Mouse (Mus musculus) testis, adult 2 months (tissue): ENCODE measurements at regions not wholly inside any gene's neighbourhood (a gene's known extent, or its start where the extent isn't known, plus 50 kb on each side); places are given as distances from the start of the nearest gene placed in this dataset.

Experiments used
- H3K27ac ChIP-seq: fragments of 200-500 bp; 2 replicates; pipeline ENCODE4 v1.5.1; 2012; ENCODE audit warnings: low read depth, low read length; ENCODE audit not compliant: control insufficient read depth, insufficient read depth
- H3K27me3 ChIP-seq: fragments of 200-500 bp; 2 replicates; pipeline ENCODE4 v1.6.1; 2012; ENCODE audit warnings: mild to moderate bottlenecking, low read length, moderate library complexity; ENCODE audit not compliant: control insufficient read depth, insufficient read depth
- H3K36me3 ChIP-seq: fragments of 200-500 bp; 2 replicates; pipeline ENCODE4 v1.6.1; 2012; ENCODE audit warnings: mild to moderate bottlenecking, low read length; ENCODE audit not compliant: control insufficient read depth, insufficient read depth
- H3K4me1 ChIP-seq: fragments of 200-500 bp; 2 replicates; pipeline ENCODE4 v1.6.1; 2012; ENCODE audit warnings: low read length; ENCODE audit not compliant: control insufficient read depth, insufficient read depth
- H3K4me3 ChIP-seq: fragments of 200-500 bp; 2 replicates; pipeline ENCODE4 v1.5.1; 2012; ENCODE audit warnings: low read depth, mild to moderate bottlenecking, low read length, moderate library complexity, mixed read lengths; ENCODE audit not compliant: control insufficient read depth
- CTCF ChIP-seq: fragments of 200-500 bp; IDR thresholded peaks from 2 replicates; pipeline ENCODE4 v1.5.1; 2012; ENCODE audit warnings: low read depth, mild to moderate bottlenecking, inconsistent platforms, low read length, moderate library complexity; ENCODE audit not compliant: control insufficient read depth, insufficient read depth, insufficient replicate concordance
- POLR2A ChIP-seq: fragments of 200-500 bp; IDR thresholded peaks from 2 replicates; pipeline ENCODE4 v1.6.1; 2012; ENCODE audit warnings: low read depth, mild to moderate bottlenecking, inconsistent platforms, low read length, moderate library complexity; ENCODE audit not compliant: control insufficient read depth

GRCm38 (mm10) chr9:94386190-94386589 is 151.7 kb downstream of the 1190002N15Rik start:
- Histone ChIP-seq H3K36me3 (no peaks in the 10 kb centered on the region), H3K4me3 (no peak overlapping the region), H3K27ac (no peak overlapping the region), H3K27me3 (no peaks in the 10 kb centered on the region), H3K4me1 (no peaks in the 10 kb centered on the region)
- TF ChIP-seq POLR2A = no peak
- no peak for TF ChIP-seq CTCF

DNA sequence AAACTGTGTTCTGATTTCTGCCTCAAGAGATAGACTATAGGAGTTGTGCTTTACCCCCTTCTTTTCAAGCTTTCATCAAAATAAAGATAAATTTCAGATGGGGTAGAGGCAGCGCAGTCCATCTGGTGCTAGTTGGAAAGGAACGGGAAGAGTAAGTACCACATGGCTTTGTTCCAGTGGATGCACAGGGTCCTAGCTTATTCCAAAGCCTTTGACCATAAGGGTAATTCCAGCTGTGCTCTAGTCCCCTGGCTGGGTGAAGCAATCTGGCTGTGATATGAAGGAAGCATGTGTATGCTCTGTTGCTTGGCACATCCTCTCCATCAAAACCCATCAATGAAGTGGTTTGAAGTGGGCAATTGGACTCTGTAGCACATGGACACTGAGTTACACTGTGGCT is 155.6 kb downstream of the 1190002N15Rik start:
- Histone ChIP-seq H3K27me3 (no peaks in the 10 kb centered on the region), H3K27ac (no peak overlapping the region), H3K4me1 (no peaks in the 10 kb centered on the region), H3K36me3 (no peaks in the 10 kb centered on the region), H3K4me3 (no peak overlapping the region)
- TF ChIP-seq CTCF = no peak
- no peak for TF ChIP-seq POLR2A

DNA sequence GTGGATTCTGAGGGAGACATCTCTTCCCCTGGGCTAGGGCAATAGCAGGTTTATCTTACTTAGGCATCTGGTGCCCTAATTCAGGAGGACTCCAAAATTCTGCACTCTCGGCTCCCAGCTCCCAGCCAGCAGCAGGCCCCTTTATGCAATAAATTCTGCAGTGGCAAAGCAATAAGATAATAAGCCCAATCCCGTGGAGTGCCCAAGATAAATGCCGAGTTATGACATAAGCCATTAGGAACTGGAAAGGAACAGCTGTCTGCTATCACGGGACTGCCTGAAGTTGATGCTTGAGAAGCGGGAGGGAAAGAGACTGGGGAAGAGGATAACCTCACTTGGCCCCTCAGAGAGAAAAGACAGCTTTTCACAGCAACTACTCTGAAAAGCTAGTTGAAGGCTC is 159.0 kb downstream of the 1190002N15Rik start:
- no peak overlapping the region for H3K27ac ChIP-seq
- no peak overlapping the region for H3K4me3 ChIP-seq

GRCm38 (mm10) chr9:94378291-94378690 is 159.6 kb downstream of the 1190002N15Rik start:
- H3K27me3 ChIP-seq = no peaks in the 10 kb centered on the region
- TF ChIP-seq POLR2A (no peak), CTCF (no peak)
- H3K4me3 ChIP-seq = no peak overlapping the region
- H3K36me3 ChIP-seq = no peaks in the 10 kb centered on the region
- H3K27ac ChIP-seq = no peak overlapping the region
- H3K4me1 ChIP-seq = no peaks in the 10 kb centered on the region

More for the DNA sequence above, 159.0 kb downstream of the 1190002N15Rik start:
- Histone ChIP-seq H3K4me1 (no peaks in the 10 kb centered on the region), H3K27me3 (no peaks in the 10 kb centered on the region), H3K36me3 (no peaks in the 10 kb centered on the region)
- TF ChIP-seq POLR2A (no peak), CTCF (no peak)

DNA sequence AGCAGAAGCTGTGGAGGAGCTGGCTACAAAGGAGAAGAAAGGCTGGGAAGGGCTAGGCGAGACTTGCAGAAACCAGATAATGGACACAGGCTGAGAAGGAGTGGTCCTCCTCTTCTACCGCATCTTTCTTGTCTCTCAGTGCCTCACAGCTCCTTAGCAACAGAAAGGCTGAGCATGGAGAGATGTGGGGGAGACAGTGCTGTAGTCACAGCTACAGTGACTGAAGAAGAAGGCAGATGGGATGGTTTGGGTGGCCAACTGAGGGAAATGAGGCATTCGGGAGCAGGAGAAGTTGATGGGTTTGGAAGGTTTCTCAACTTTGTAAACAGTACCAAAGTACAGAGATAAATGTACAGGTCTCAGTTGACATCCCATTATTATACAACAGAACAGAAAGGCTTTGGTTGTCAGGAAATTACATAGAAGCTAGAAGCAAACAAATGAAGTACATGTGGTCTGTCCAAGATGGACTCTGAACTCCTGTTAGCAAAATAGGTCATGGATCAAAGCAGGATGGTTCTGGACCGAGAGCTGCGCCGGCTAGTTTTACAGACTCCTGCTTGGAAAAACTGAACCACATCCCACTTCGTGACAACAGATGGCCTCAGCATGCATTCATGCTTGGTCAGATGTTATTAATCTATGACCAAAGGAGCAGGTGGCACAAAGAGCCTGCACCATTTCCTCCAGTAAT is 160.4 kb downstream of the 1190002N15Rik start:
- no peak overlapping the region for H3K27ac ChIP-seq
- H3K36me3 ChIP-seq = no peaks in the 10 kb centered on the region
- H3K27me3 ChIP-seq = no peaks in the 10 kb centered on the region
- no peak for TF ChIP-seq POLR2A
- no peak for TF ChIP-seq CTCF
- H3K4me1 ChIP-seq = no peaks in the 10 kb centered on the region
- no peak overlapping the region for H3K4me3 ChIP-seq

DNA sequence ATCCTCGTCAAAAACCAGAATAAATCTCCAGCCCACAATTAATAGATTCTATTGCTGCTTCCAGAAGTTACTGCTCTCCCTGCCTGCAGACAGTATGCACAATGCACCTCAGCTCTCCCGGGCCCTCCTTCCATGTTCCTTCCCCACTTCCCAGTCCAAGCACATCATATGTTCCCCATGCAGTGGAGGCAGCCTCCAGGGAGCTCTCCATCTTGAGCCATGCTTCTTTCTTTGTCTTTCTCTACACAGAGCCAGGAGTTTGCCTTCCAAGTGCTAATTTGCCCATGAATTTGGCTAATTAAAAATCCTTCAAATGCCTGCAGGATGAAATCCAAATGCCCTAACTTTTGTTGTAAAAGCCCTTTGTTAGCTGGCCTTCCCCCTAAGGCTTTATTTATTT is 166.9 kb downstream of the 1190002N15Rik start:
- Histone ChIP-seq H3K4me3 (no peak overlapping the region), H3K27ac (no peak overlapping the region), H3K4me1 (no peaks in the 10 kb centered on the region), H3K36me3 (no peaks in the 10 kb centered on the region), H3K27me3 (no peaks in the 10 kb centered on the region)
- TF ChIP-seq CTCF (no peak), POLR2A (no peak)

- H3K36me3 ChIP-seq = no peaks in the 10 kb centered on the region
- TF ChIP-seq CTCF (no peak), POLR2A (no peak)
- no peaks in the 10 kb centered on the region for H3K4me1 ChIP-seq
Observed at GRCm38 (mm10) chr9:94368231-94368936, 169.5 kb downstream of the 1190002N15Rik start.

More at GRCm38 (mm10) chr9:94368231-94368936, 169.5 kb downstream of the 1190002N15Rik start:
- H3K27me3 ChIP-seq = no peaks in the 10 kb centered on the region
- H3K4me3 ChIP-seq = no peak overlapping the region
- no peak overlapping the region for H3K27ac ChIP-seq
